8 mouse cellular contexts compared by ENCODE assay signal in genomic region chr14:20928848-20929745, GRCm38 (mm10). TPM values are rescaled to one million over a fixed set of nuclear protein-coding genes. Genes with fewer than 3 reads are reported as not detected.
DNase-seq lines count a peak whose midpoint lies in the region; ATAC-seq lines count a peak whose summit lies in the region.

Vcl (plus strand) TSS chr14:20929398.

- H3K27ac ChIP-seq in heart, embryonic 14.5 days (replicated peaks in 1 of 2; ENCODE audit: control insufficient read depth in 1 of 2, insufficient read depth in 1 of 2, low read depth in 2 of 2, low read length in 2 of 2) = peak within 1 kb of the TSS; percentile 90 to 94
- H3K27ac ChIP-seq in liver, embryonic 13.5 days = peak within 1 kb of the TSS; percentile 90
- peak within 1 kb of the TSS; percentile 91 for H3K27ac ChIP-seq in stomach, embryonic 16.5 days (ENCODE audit: low read length)

- H3K4me3 ChIP-seq in heart, embryonic 14.5 days (ENCODE audit: control insufficient read depth in 1 of 2, insufficient read depth in 1 of 2, low read depth in 1 of 2, low read length in 2 of 2) = peak within 1 kb of the TSS; percentile 69 to 88
- peak within 1 kb of the TSS; percentile 88 for H3K4me3 ChIP-seq in liver, embryonic 13.5 days (replicated peaks)
- H3K4me3 ChIP-seq in stomach, embryonic 16.5 days (replicated peaks; ENCODE audit: low read length) = peak within 1 kb of the TSS; percentile 71

- no peaks in the 10 kb centered on the region for H3K36me3 ChIP-seq in heart, embryonic 14.5 days (ENCODE audit: control insufficient read depth, insufficient read depth, low read length)
- no peaks in the 10 kb centered on the region for H3K36me3 ChIP-seq in liver, embryonic 13.5 days
- no peaks in the 10 kb centered on the region for H3K36me3 ChIP-seq in stomach, embryonic 16.5 days (ENCODE audit: control insufficient read depth, insufficient read depth, low read length)

- peak within 1 kb of the TSS; percentile 83 for H3K4me2 ChIP-seq in heart, embryonic 14.5 days (ENCODE audit: low read length)
- H3K4me2 ChIP-seq in liver, embryonic 13.5 days = peak within 1 kb of the TSS; percentile 96
- H3K4me2 ChIP-seq in stomach, embryonic 16.5 days (ENCODE audit: low read depth, low read length) = peak within 1 kb of the TSS; percentile 78

- DNase-seq in c-Kit-negative CD71-positive TER-119-positive erythroid progenitor cells, embryonic 14.5 days (ENCODE audit: low read depth, low spot score) = peak; percentile 98
- peak; percentile 96 for DNase-seq in fibroblast of lung, adult 2 months (ENCODE audit: low read depth)
- peak; percentile 100 for DNase-seq in kidney, postnatal 14 days
- DNase-seq in liver, embryonic 13.5 days = peak; percentile 97
- DNase-seq in neural tube, embryonic 10.5 days (ENCODE audit: extremely low spot score, low spot score) = peak; percentile 100

- no peaks in the 10 kb centered on the region for H3K27me3 ChIP-seq in heart, embryonic 14.5 days (ENCODE audit: control insufficient read depth, insufficient read depth, low read length)
- no peaks in the 10 kb centered on the region for H3K27me3 ChIP-seq in liver, embryonic 13.5 days
- H3K27me3 ChIP-seq in stomach, embryonic 16.5 days (ENCODE audit: control insufficient read depth, insufficient read depth, low read length) = no peaks in the 10 kb centered on the region

- peak; percentile 84 for ATAC-seq in CD4-positive, CD25-positive, alpha-beta regulatory T cell, adult 4 months
- peak; percentile 99 for ATAC-seq in heart, embryonic 14.5 days (ENCODE audit: insufficient number of reproducible peaks, insufficient read depth, low FRiP score, low read depth)
- peak; percentile 94 for ATAC-seq in liver, embryonic 13.5 days (ENCODE audit: low read depth)
- peak; percentile 99 for ATAC-seq in stomach, embryonic 16.5 days (ENCODE audit: insufficient read depth, low FRiP score)

- WGBS in heart, embryonic 14.5 days = under 1% methylated on average over 89 of the region's 89 CpGs
- WGBS in liver, embryonic 13.5 days (ENCODE audit: insufficient replicate concordance) = under 1% methylated on average over 88 of the region's 89 CpGs
- WGBS in stomach, embryonic 16.5 days = under 1% methylated on average over 83 of the region's 89 CpGs

- H3K9me3 ChIP-seq in heart, embryonic 14.5 days (ENCODE audit: control insufficient read depth, low read length) = no peaks in the 10 kb centered on the region
- no peaks in the 10 kb centered on the region for H3K9me3 ChIP-seq in liver, embryonic 13.5 days (replicated peaks)
- no peaks in the 10 kb centered on the region for H3K9me3 ChIP-seq in stomach, embryonic 16.5 days (replicated peaks; ENCODE audit: control insufficient read depth, low read length)

- peak within 1 kb of the TSS; percentile 93 for H3K9ac ChIP-seq in heart, embryonic 14.5 days (ENCODE audit: low read length)
- peak within 1 kb of the TSS; percentile 90 for H3K9ac ChIP-seq in liver, embryonic 13.5 days
- peak within 1 kb of the TSS; percentile 82 for H3K9ac ChIP-seq in stomach, embryonic 16.5 days (ENCODE audit: low read length)

- H3K4me1 ChIP-seq in heart, embryonic 14.5 days (ENCODE audit: control insufficient read depth in 2 of 2, insufficient read depth in 2 of 2, low read length in 2 of 2) = peaks cover 0 to 24% of the 10 kb centered on the region in 2 experiments; a peak in 2 of 4 replicates
- peaks cover 56% of the 10 kb centered on the region for H3K4me1 ChIP-seq in liver, embryonic 13.5 days (replicated peaks)
- H3K4me1 ChIP-seq in stomach, embryonic 16.5 days (ENCODE audit: control insufficient read depth, insufficient read depth, low read length) = peaks cover 9% of the 10 kb centered on the region

RNA-seq across cellular contexts. Expression of gene Vcl, which starts in this region (rescaled TPM):
- 1 to 10 TPM; 1.4 to 2.6 TPM for polyA plus RNA-seq in CD4-positive, CD25-positive, alpha-beta regulatory T cell, adult 4 months (2017; shearing (Covaris generic))
- 100.0 and 113 TPM in 2 replicates for polyA plus RNA-seq in heart, embryonic 14.5 days (2014; fragmentation: Nextera tagmentation; extraction: Ambion mirVana)
- 17.0 and 24.6 TPM in 2 replicates for polyA plus RNA-seq in liver, embryonic 13.5 days (2015; fragmentation: Nextera tagmentation; extraction: Ambion mirVana)
- 108 and 116 TPM in 2 replicates for polyA plus RNA-seq in stomach, embryonic 16.5 days (2015; fragmentation: Nextera tagmentation; extraction: Ambion mirVana)

Comparison
In these comparisons a context has a peak if more than half of its experiments do, and no peak if none do; other contexts are left out.
1. Peak in every context shown above with its lines: DNase-seq, ATAC-seq, H3K4me3 ChIP-seq and H3K27ac ChIP-seq.